ENCODE assay signal across 16 mouse cellular contexts in the genomic region with DNA sequence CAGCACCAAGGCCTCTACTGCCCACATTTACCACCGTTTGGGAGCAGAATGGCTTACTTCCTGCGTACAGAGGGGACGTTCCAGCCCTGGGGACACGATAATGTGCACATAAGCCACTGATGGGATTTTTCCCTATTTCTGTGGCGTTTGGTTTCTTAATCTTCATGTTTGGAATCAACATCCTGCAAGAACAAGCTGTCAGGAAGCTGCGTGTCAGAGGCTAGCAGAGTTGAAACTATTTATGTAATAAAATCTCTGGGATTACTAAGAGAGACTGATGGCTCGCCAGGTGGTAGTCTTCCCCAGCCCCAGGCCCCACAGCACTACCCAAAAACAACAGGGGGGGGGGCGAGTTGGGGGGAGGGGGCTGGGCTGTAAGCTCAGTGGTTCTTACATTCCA. TPM values are rescaled to one million over a fixed set of nuclear protein-coding genes. Genes with fewer than 3 reads are reported as not detected.
DNase-seq lines count a peak whose midpoint lies in the region; ATAC-seq and TF ChIP-seq lines count a peak whose summit lies in the region.
"Had no signal": no experiment of that assay in that cellular context is flagged by ENCODE, and none has a peak within 500 bp of the region (broad histone marks: within the 10 kb centered on the region; RNA-seq: fewer than 3 reads in every experiment).

No protein-coding gene starts in this region.

- TF ChIP-seq CTCF in heart, adult 2 months (IDR thresholded peaks at IDR 0.05) = no peak

- H3K9me3 ChIP-seq in kidney, embryonic 16.5 days (ENCODE audit: low read length) = no peaks in the 10 kb centered on the region
- H3K9me3 ChIP-seq in midbrain, embryonic 10.5 days (replicated peaks) = no peaks in the 10 kb centered on the region
- H3K9me3 ChIP-seq in midbrain, embryonic 14.5 days (ENCODE audit: control insufficient read depth, low read length) = no peaks in the 10 kb centered on the region
- H3K9me3 ChIP-seq: forebrain, embryonic 12.5 days; limb, embryonic 15.5 days had no signal

- H3K4me2 ChIP-seq in kidney, embryonic 16.5 days (replicated peaks; ENCODE audit: low read depth, low read length) = no peak overlapping the region
- no peak overlapping the region for H3K4me2 ChIP-seq in midbrain, embryonic 14.5 days (ENCODE audit: low read length)
- H3K4me2 ChIP-seq: limb, embryonic 15.5 days had no signal

- peak overlapping the region; percentile 17; the same call in 1 of the 2 replicates for H3K27ac ChIP-seq in heart, adult 2 months
- peak overlapping the region; percentile 90 for H3K27ac ChIP-seq in kidney, embryonic 16.5 days (ENCODE audit: low read length)
- H3K27ac ChIP-seq in midbrain, embryonic 10.5 days (replicated peaks) = peak overlapping the region; percentile 61; the same call in 1 of the 2 replicates
- H3K27ac ChIP-seq in midbrain, embryonic 14.5 days (replicated peaks; ENCODE audit: low read depth, low read length) = no peak overlapping the region

- H3K4me3 ChIP-seq in heart, adult 2 months = no peak overlapping the region
- H3K4me3 ChIP-seq in kidney, embryonic 16.5 days (ENCODE audit: low read length) = no peak overlapping the region
- no peak overlapping the region for H3K4me3 ChIP-seq in midbrain, embryonic 10.5 days
- no peak overlapping the region for H3K4me3 ChIP-seq in midbrain, embryonic 14.5 days (replicated peaks; ENCODE audit: low read depth, low read length)
- H3K4me3 ChIP-seq: forebrain, embryonic 12.5 days; limb, embryonic 15.5 days had no signal

- intact Hi-C loops in heart, adult 2 months (cut with DNase I) = loop anchor here (10.0 kb wide), 1 partner anchor 662 kb away; the partner anchor contains the start of genes Casp9 and Dnajc16

- H3K36me3 ChIP-seq in heart, adult 2 months (ENCODE audit: control insufficient read depth, insufficient read depth, low read length) = peaks cover 10% of the 10 kb centered on the region
- H3K36me3 ChIP-seq in kidney, embryonic 16.5 days (ENCODE audit: insufficient read depth, low read length) = no peaks in the 10 kb centered on the region
- peaks cover 23% of the 10 kb centered on the region for H3K36me3 ChIP-seq in midbrain, embryonic 10.5 days
- H3K36me3 ChIP-seq in midbrain, embryonic 14.5 days (ENCODE audit: control insufficient read depth, insufficient read depth, low read length) = no peaks in the 10 kb centered on the region
- H3K36me3 ChIP-seq: forebrain, embryonic 12.5 days; limb, embryonic 15.5 days had no signal

- no peak for DNase-seq in heart, adult 2 months
- no peak for DNase-seq in heart, adult 8-10 months (ENCODE audit: low spot score)
- no peak for DNase-seq in kidney, postnatal 10 days
- DNase-seq in midbrain, embryonic 10.5 days (ENCODE audit: low spot score) = peak; percentile 11
- no peak for DNase-seq in midbrain, embryonic 14.5 days
- no peak for DNase-seq in cerebellum, adult 18-20 months
- DNase-seq: adrenal gland, adult 2 months; cerebellum, postnatal 10 days; heart, postnatal 14 days; thymus, adult 18-20 months had no signal

- H3K79me2 ChIP-seq in heart, adult 2 months (replicated peaks; ENCODE audit: control insufficient read depth, insufficient read depth, low read length) = peaks cover 9% of the 10 kb centered on the region

- no peaks in the 10 kb centered on the region for H3K27me3 ChIP-seq in heart, adult 2 months (ENCODE audit: control insufficient read depth, insufficient read depth, low read length)
- no peaks in the 10 kb centered on the region for H3K27me3 ChIP-seq in kidney, embryonic 16.5 days (ENCODE audit: insufficient read depth, low read length)
- H3K27me3 ChIP-seq in midbrain, embryonic 10.5 days (ENCODE audit: low read depth, poor library complexity, severe bottlenecking) = no peaks in the 10 kb centered on the region
- H3K27me3 ChIP-seq in midbrain, embryonic 14.5 days (ENCODE audit: control insufficient read depth, insufficient read depth, low read length) = no peaks in the 10 kb centered on the region
- H3K27me3 ChIP-seq: forebrain, embryonic 12.5 days; limb, embryonic 15.5 days had no signal

- no peak for ATAC-seq in kidney, embryonic 16.5 days (ENCODE audit: low FRiP score, low TSS enrichment)
- ATAC-seq in midbrain, embryonic 14.5 days (ENCODE audit: low FRiP score, low TSS enrichment) = no peak
- no peak for ATAC-seq in erythroblast, adult 5-6 weeks (replicated peaks; ENCODE audit: low FRiP score, poor library complexity, severe bottlenecking)

- TF ChIP-seq POLR2A in heart, adult 2 months (IDR thresholded peaks at IDR 0.05; ENCODE audit: insufficient read depth, low read depth, low read length) = no peak

- H3K9ac ChIP-seq in heart, adult 2 months (ENCODE audit: low read depth, low read length) = no peak overlapping the region
- H3K9ac ChIP-seq in kidney, embryonic 16.5 days (replicated peaks; ENCODE audit: low read length) = no peak overlapping the region
- H3K9ac ChIP-seq in midbrain, embryonic 14.5 days (replicated peaks; ENCODE audit: low read length) = no peak overlapping the region
- H3K9ac ChIP-seq: limb, embryonic 15.5 days had no signal

- TF ChIP-seq EP300 in heart, adult 2 months (IDR thresholded peaks at IDR 0.05; ENCODE audit: insufficient read depth, low read depth, low read length) = no peak

- peaks cover 42% of the 10 kb centered on the region for H3K4me1 ChIP-seq in heart, adult 2 months (ENCODE audit: control insufficient read depth, insufficient read depth, low read length)
- peaks cover 77% of the 10 kb centered on the region for H3K4me1 ChIP-seq in kidney, embryonic 16.5 days (ENCODE audit: insufficient read depth, low read length)
- H3K4me1 ChIP-seq in midbrain, embryonic 10.5 days = peaks cover 83% of the 10 kb centered on the region
- peaks cover 37% of the 10 kb centered on the region for H3K4me1 ChIP-seq in midbrain, embryonic 14.5 days (ENCODE audit: control insufficient read depth, insufficient read depth, low read length)

- 24% methylated on average over 8 of the region's 8 CpGs for WGBS in heart, adult 2 months
- 33% methylated on average over 8 of the region's 8 CpGs for WGBS in kidney, embryonic 16.5 days
- 71% methylated on average over 8 of the region's 8 CpGs for WGBS in midbrain, embryonic 10.5 days
- WGBS in midbrain, embryonic 14.5 days = 60% methylated on average over 8 of the region's 8 CpGs

RNA-seq across cellular contexts. Expression of gene Szrd1, which starts 6.3 kb away (rescaled TPM):
- 100 to 1,000 TPM in 1 of 2 experiments, 10 to 100 TPM in 1; 90.0 to 106 TPM for total RNA-seq in heart, adult 2 months (2021)
- 32.1 and 33.1 TPM in 2 replicates for polyA plus RNA-seq in heart, adult 2 months (2012; rRNA removed)
- 100 to 1,000 TPM in 2 of 4 experiments, 10 to 100 TPM in 2; 87.5 to 111 (median 98.0) TPM for total RNA-seq in heart, adult 8-10 months (2022)
- 50.8 and 51.3 TPM in 2 replicates for polyA plus RNA-seq in kidney, embryonic 16.5 days (2015; fragmentation: Nextera tagmentation; extraction: Ambion mirVana)
- polyA plus RNA-seq in midbrain, embryonic 10.5 days (2016; fragmentation: Nextera tagmentation; extraction: Ambion mirVana) = 35.2 and 36.3 TPM in 2 replicates
- polyA plus RNA-seq in midbrain, embryonic 14.5 days (2014; fragmentation: Nextera tagmentation; extraction: Ambion mirVana) = 17.1 and 38.5 TPM in 2 replicates
- total RNA-seq in erythroblast, adult 5-6 weeks (2015; ENCODE audit: low replicate concordance) = 12.1 and 19.0 TPM in 2 replicates
- 11.8 and 17.4 TPM in 2 replicates for total RNA-seq in erythroblast, adult 5-6 weeks (2017; ENCODE audit: low replicate concordance)

RNA-seq across cellular contexts. Expression of gene Fbxo42, which starts 14.5 kb away (rescaled TPM):
- 10 to 100 TPM in 1 of 2 experiments, 1 to 10 TPM in 1; 9.0 to 11.3 TPM for total RNA-seq in heart, adult 2 months (2021)
- 7.6 and 11.9 TPM in 2 replicates for polyA plus RNA-seq in heart, adult 2 months (2012; rRNA removed)
- total RNA-seq in heart, adult 8-10 months (2022) = 10 to 100 TPM in 2 of 4 experiments, 1 to 10 TPM in 2; 8.4 to 11.5 (median 10.0) TPM
- polyA plus RNA-seq in kidney, embryonic 16.5 days (2015; fragmentation: Nextera tagmentation; extraction: Ambion mirVana) = 21.1 and 21.9 TPM in 2 replicates
- 24.2 and 25.3 TPM in 2 replicates for polyA plus RNA-seq in midbrain, embryonic 10.5 days (2016; fragmentation: Nextera tagmentation; extraction: Ambion mirVana)
- 28.6 and 31.9 TPM in 2 replicates for polyA plus RNA-seq in midbrain, embryonic 14.5 days (2014; fragmentation: Nextera tagmentation; extraction: Ambion mirVana)
- 43.2 and 49.3 TPM in 2 replicates for total RNA-seq in erythroblast, adult 5-6 weeks (2015; ENCODE audit: low replicate concordance)
- 54.4 and 64.7 TPM in 2 replicates for total RNA-seq in erythroblast, adult 5-6 weeks (2017; ENCODE audit: low replicate concordance)

RNA-seq across cellular contexts. Expression of gene Spata21, which starts 45.1 kb away (rescaled TPM):
- not detected for total RNA-seq in heart, adult 2 months (2021)
- 0.16 and 0.20 TPM in 2 replicates for polyA plus RNA-seq in heart, adult 2 months (2012; rRNA removed)
- not detected for total RNA-seq in heart, adult 8-10 months (2022)
- 0.51 and 0.59 TPM in 2 replicates for polyA plus RNA-seq in kidney, embryonic 16.5 days (2015; fragmentation: Nextera tagmentation; extraction: Ambion mirVana)
- 0.05 and 0.20 TPM in 2 replicates for polyA plus RNA-seq in midbrain, embryonic 10.5 days (2016; fragmentation: Nextera tagmentation; extraction: Ambion mirVana)
- 0.24 TPM in 1 of 2 replicates, not detected in the other for polyA plus RNA-seq in midbrain, embryonic 14.5 days (2014; fragmentation: Nextera tagmentation; extraction: Ambion mirVana)
- not detected in 2 replicates for total RNA-seq in erythroblast, adult 5-6 weeks (2015; ENCODE audit: low replicate concordance)
- not detected in 2 replicates for total RNA-seq in erythroblast, adult 5-6 weeks (2017; ENCODE audit: low replicate concordance)
- total RNA-seq: adrenal gland, adult 2 months; gastrocnemius, adult 8-10 months; heart, postnatal 14 days had no signal
- polyA plus RNA-seq: adrenal gland, adult 2 months; embryonic facial prominence, embryonic 11.5 days had no signal

RNA-seq across cellular contexts. Expression of gene Necap2, which starts 55.1 kb away (rescaled TPM):
- total RNA-seq in heart, adult 2 months (2021) = 10 to 100 TPM; 13.9 to 14.9 TPM
- 21.2 and 24.5 TPM in 2 replicates for polyA plus RNA-seq in heart, adult 2 months (2012; rRNA removed)
- total RNA-seq in heart, adult 8-10 months (2022) = 10 to 100 TPM; 14.7 to 18.2 (median 15.9) TPM
- polyA plus RNA-seq in kidney, embryonic 16.5 days (2015; fragmentation: Nextera tagmentation; extraction: Ambion mirVana) = 94.5 and 99.0 TPM in 2 replicates
- polyA plus RNA-seq in midbrain, embryonic 10.5 days (2016; fragmentation: Nextera tagmentation; extraction: Ambion mirVana) = 54.8 TPM in 2 replicates
- 38.4 and 43.3 TPM in 2 replicates for polyA plus RNA-seq in midbrain, embryonic 14.5 days (2014; fragmentation: Nextera tagmentation; extraction: Ambion mirVana)
- total RNA-seq in erythroblast, adult 5-6 weeks (2015; ENCODE audit: low replicate concordance) = 41.0 and 58.6 TPM in 2 replicates
- total RNA-seq in erythroblast, adult 5-6 weeks (2017; ENCODE audit: low replicate concordance) = 68.0 and 75.4 TPM in 2 replicates
